Mouse (Mus musculus) forebrain, embryonic 10.5 days (tissue): Measurements from ENCODE around the gene Nol4l. TPM values are rescaled to one million over a fixed set of nuclear protein-coding genes. Genes with fewer than 3 reads are reported as not detected.

Source experiments
- DNase-seq: peaks from one replicate; pipeline ENCODE4 v3.0.0-alpha.2; 2017; ENCODE audit warnings: low spot score; ENCODE audit errors: extremely low spot score
- H3K27ac ChIP-seq: fragments of 300-500 bp; sonication (generic); 2 replicates; pipeline ENCODE4 v1.5.1; 2016; ENCODE audit warnings: mild to moderate bottlenecking
- H3K27me3 ChIP-seq: fragments of 300-500 bp; sonication (generic); 2 replicates; pipeline ENCODE4 v1.6.1; 2016; ENCODE audit warnings: mild to moderate bottlenecking; ENCODE audit not compliant: poor library complexity, severe bottlenecking
- H3K36me3 ChIP-seq: fragments of 300-500 bp; sonication (generic); replicated peaks from 2 replicates; pipeline ENCODE4 v1.6.1; 2016; ENCODE audit warnings: mild to moderate bottlenecking, moderate library complexity
- H3K4me1 ChIP-seq: fragments of 300-500 bp; sonication (generic); 2 replicates; pipeline ENCODE4 v1.6.1; 2016
- H3K4me3 ChIP-seq: fragments of 300-500 bp; sonication (generic); 2 replicates; pipeline ENCODE4 v1.5.1; 2016; ENCODE audit warnings: mild to moderate bottlenecking, moderate library complexity
- H3K9me3 ChIP-seq: fragments of 300-500 bp; sonication (generic); 2 replicates; pipeline ENCODE4 v1.6.1; 2016; ENCODE audit warnings: mild to moderate bottlenecking, moderate library complexity
- WGBS: fragments of 180-500 bp; shearing (Covaris S2); methylation state at CpG from one replicate; pipeline ENCODE4 v1.1.7; 2016; 5-methylcytosine and 5-hydroxymethylcytosine counted together
- polyA plus RNA-seq: library from polyadenylated mRNA; unstranded; fragments of >200 nt; fragmentation: Nextera tagmentation; extraction: Ambion mirVana; gene quantifications from 2 replicates; pipeline ENCODE4 v1.2.1, GENCODE M21; 2016

Gene Nol4l
- polyA plus RNA-seq, 1 experiment from 2014 or later = 12.3 TPM

DNA sequence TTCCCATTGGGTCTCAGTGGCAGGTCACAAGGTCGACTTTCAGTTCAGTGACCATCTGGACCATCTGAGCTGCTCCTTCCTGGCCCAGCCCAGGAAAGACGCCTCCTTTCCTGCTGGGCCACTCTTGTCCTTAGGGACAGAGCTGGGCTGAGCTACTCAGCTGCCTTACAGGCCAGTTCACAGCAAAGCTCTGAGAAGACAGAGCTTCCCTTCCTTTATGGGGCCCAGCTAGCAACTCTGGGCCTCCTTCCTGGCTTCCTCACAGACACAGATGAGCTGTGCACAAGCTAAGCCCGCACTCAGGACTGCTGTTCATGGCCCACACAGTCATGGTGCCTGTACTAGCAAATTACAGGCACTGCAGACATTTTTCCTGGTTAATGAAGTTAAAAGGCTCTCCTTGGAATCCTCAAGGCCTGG, 71.7 kb downstream of the Nol4l start:
- Histone ChIP-seq H3K36me3 (no peaks in the 10 kb centered on the region), H3K27me3 (0 out of 2 replicates have a peak, but pooled peaks cover 9% of the 10 kb centered on the region), H3K4me1 (peaks cover 51% of the 10 kb centered on the region), H3K27ac (peak overlapping the region; percentile 70), H3K4me3 (no peak overlapping the region), H3K9me3 (no peaks in the 10 kb centered on the region)
- no peak for DNase-seq
- 43% methylated on average over 3 of the region's 3 CpGs for WGBS

DNA sequence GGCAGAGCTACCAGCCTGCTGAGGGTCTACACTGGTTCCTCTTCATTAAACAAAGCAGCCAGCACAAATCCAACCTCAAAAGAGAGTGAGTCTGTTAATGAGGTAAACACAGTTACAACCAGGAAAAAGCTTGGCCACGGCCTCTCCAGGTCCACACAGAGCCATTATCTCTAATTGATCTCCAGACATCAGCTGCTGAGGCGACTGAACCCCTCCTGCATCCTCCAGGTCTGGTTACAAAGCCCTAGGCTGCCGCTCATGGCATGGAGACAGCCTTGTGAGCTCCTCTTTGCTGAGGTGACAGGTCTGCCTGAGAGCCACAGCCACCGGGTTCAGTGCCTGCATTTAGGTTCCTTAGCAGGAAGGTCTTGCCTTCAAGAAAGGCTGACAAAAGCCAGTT, 72.3 kb downstream of the Nol4l start:
- 18% methylated on average over 4 of the region's 4 CpGs for WGBS
- H3K4me3 ChIP-seq = no peak overlapping the region
- H3K4me1 ChIP-seq = peaks cover 51% of the 10 kb centered on the region
- H3K27me3 ChIP-seq = 0 out of 2 replicates have a peak, but pooled peaks cover 9% of the 10 kb centered on the region
- H3K27ac ChIP-seq = peak overlapping the region; percentile 70
- DNase-seq = no peak
- H3K36me3 ChIP-seq = no peaks in the 10 kb centered on the region
- no peaks in the 10 kb centered on the region for H3K9me3 ChIP-seq

DNA sequence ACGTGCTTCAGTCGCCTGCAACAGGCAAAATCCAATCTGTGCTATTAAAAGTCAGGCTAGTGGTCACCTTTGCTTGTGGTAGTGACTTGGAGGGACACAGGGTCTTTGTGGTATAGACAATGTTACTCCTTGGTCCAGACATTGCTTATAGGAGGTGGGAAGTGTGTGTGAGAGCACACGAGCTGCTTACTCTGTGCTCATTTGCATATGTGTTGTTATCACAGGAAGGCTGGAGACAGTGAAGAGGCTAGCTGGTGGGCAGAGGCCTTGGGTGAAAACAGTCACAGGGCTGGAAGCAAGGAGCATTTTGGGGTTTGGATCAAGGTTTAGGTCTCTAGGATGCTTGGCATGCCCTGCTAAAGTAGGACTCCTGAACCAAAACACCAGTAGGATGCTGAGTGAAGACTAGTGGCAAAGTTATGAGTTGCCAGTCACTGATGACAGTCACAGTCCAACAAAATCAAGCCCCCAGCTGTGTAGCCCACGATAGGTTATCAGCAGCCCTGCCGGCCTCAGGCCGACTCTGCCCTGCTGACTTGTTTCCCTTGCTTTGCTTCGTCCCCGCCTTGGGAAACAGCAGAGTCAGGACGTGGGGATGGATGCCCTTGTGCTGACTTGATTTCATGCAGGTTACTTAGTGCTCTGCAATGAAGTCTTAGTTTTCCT, 74.8 kb downstream of the Nol4l start:
- H3K4me1 ChIP-seq = peaks cover 50% of the 10 kb centered on the region
- no peak for DNase-seq
- H3K4me3 ChIP-seq = no peak overlapping the region
- no peaks in the 10 kb centered on the region for H3K9me3 ChIP-seq
- peak overlapping the region; percentile 3; the same call in 1 of the 2 replicates for H3K27ac ChIP-seq
- H3K27me3 ChIP-seq = 0 out of 2 replicates have a peak, but pooled peaks cover 9% of the 10 kb centered on the region
- 64% methylated on average over 9 of the region's 9 CpGs for WGBS
- no peaks in the 10 kb centered on the region for H3K36me3 ChIP-seq

DNA sequence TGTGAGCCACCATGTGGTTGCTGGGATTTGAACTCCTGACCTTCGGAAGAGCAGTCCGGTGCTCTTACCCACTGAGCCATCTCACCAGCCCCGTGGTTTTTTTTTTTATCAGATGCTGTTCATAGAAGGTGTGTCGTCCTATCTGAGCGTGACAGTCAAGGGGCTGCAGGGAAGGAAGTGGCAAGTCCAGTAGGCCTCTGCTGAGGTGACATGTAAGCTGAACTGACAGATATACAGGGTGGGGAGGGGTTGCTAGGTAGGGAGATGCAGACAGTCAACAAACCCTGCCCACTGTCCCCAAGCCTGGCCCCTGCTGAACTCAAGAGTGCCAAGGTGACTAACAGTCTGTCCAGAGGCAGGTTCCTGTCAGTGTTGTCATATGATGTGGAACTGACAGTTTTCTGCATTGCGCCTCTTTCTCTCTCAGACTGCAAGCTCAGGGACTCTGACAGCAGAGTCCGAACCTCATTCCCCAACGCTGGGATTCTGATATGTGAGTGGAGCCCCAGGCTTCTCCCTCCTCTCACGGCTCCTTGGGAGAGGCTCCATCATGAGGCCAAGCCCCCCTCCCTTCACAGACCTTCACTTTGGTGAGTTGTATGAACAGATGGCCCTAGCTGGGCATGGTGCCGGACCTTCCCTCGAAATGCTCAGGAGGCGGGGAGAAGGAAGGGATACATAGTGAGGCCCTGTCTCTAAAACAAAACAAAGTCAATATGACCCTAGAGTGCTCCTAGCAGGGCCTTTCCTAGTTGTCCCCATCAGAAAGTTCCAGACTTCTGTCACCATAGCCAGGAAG, 75.6 kb downstream of the Nol4l start:
- Histone ChIP-seq H3K4me3 (no peak overlapping the region), H3K27me3 (0 out of 2 replicates have a peak, but pooled peaks cover 9% of the 10 kb centered on the region), H3K9me3 (no peaks in the 10 kb centered on the region), H3K4me1 (peaks cover 52% of the 10 kb centered on the region), H3K36me3 (no peaks in the 10 kb centered on the region), H3K27ac (peak overlapping the region; percentile 3; the same call in 1 of the 2 replicates)
- DNase-seq = no peak
- WGBS = 81% methylated on average over 12 of the region's 12 CpGs

DNA sequence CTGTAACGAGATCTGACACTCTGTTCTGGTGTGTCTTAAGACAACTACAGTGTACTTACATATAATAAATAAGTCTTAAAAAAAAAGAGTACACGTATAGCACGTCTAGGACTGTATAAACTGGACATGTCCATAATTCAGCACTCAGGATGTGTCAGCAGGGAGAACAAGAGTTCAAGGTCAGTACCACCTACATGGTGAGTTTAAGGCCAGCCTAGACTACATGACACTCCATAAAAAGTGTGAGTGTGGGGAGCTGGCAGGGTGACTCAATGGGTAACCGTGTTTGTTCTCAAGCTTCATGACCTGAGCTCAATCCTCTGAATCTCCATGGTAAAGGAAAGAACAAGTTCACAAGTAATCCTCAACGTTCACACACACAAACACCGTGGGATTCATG, 81.3 kb downstream of the Nol4l start:
- no peak for DNase-seq
- no peaks in the 10 kb centered on the region for H3K36me3 ChIP-seq
- H3K9me3 ChIP-seq = no peaks in the 10 kb centered on the region
- no peak overlapping the region for H3K27ac ChIP-seq
- H3K4me1 ChIP-seq = peaks cover 40% of the 10 kb centered on the region
- no peak overlapping the region for H3K4me3 ChIP-seq
- 88% methylated on average over 6 of the region's 6 CpGs for WGBS
- H3K27me3 ChIP-seq = peaks cover 16% of the 10 kb centered on the region

- H3K36me3 ChIP-seq = no peaks in the 10 kb centered on the region
- peaks cover 48% of the 10 kb centered on the region for H3K4me1 ChIP-seq
- peaks cover 16% of the 10 kb centered on the region for H3K27me3 ChIP-seq
- H3K4me3 ChIP-seq = no peak overlapping the region
- 89% methylated on average over 3 of the region's 3 CpGs for WGBS
- DNase-seq = no peak
- no peaks in the 10 kb centered on the region for H3K9me3 ChIP-seq
- H3K27ac ChIP-seq = no peak overlapping the region
Observed at GRCm38 (mm10) chr2:153447719-153448118, 82.1 kb downstream of the Nol4l start.

- H3K4me3 ChIP-seq = peak overlapping the region; percentile 81
- 20% methylated on average over 4 of the region's 4 CpGs for WGBS
Observed at GRCm38 (mm10) chr2:153446476-153446875, 83.3 kb downstream of the Nol4l start.

GRCm38 (mm10) chr2:153446017-153446408, 83.8 kb downstream of the Nol4l start:
- peak; percentile 61 for DNase-seq
- H3K4me1 ChIP-seq = peaks cover 65% of the 10 kb centered on the region

More at GRCm38 (mm10) chr2:153446476-153446875, 83.3 kb downstream of the Nol4l start:
- H3K36me3 ChIP-seq = no peaks in the 10 kb centered on the region
- peaks cover 60% of the 10 kb centered on the region for H3K4me1 ChIP-seq
- DNase-seq = no peak
- peaks cover 16% of the 10 kb centered on the region for H3K27me3 ChIP-seq
- no peaks in the 10 kb centered on the region for H3K9me3 ChIP-seq
- no peak overlapping the region for H3K27ac ChIP-seq

GRCm38 (mm10) chr2:153445137-153446016, 84.4 kb downstream of the Nol4l start:
- Histone ChIP-seq H3K9me3 (no peaks in the 10 kb centered on the region), H3K4me1 (peaks cover 69% of the 10 kb centered on the region), H3K27me3 (peaks cover 16% of the 10 kb centered on the region), H3K27ac (peak overlapping the region; percentile 91), H3K36me3 (no peaks in the 10 kb centered on the region), H3K4me3 (peak overlapping the region; percentile 81)
- under 1% methylated on average over 59 of the region's 59 CpGs for WGBS
- DNase-seq = peak; percentile 73

More at GRCm38 (mm10) chr2:153446017-153446408, 83.8 kb downstream of the Nol4l start:
- Histone ChIP-seq H3K27me3 (peaks cover 16% of the 10 kb centered on the region), H3K9me3 (no peaks in the 10 kb centered on the region), H3K36me3 (no peaks in the 10 kb centered on the region), H3K27ac (peak overlapping the region; percentile 91), H3K4me3 (peak overlapping the region; percentile 81)
- WGBS = 0% methylated on average over 8 of the region's 8 CpGs

DNA sequence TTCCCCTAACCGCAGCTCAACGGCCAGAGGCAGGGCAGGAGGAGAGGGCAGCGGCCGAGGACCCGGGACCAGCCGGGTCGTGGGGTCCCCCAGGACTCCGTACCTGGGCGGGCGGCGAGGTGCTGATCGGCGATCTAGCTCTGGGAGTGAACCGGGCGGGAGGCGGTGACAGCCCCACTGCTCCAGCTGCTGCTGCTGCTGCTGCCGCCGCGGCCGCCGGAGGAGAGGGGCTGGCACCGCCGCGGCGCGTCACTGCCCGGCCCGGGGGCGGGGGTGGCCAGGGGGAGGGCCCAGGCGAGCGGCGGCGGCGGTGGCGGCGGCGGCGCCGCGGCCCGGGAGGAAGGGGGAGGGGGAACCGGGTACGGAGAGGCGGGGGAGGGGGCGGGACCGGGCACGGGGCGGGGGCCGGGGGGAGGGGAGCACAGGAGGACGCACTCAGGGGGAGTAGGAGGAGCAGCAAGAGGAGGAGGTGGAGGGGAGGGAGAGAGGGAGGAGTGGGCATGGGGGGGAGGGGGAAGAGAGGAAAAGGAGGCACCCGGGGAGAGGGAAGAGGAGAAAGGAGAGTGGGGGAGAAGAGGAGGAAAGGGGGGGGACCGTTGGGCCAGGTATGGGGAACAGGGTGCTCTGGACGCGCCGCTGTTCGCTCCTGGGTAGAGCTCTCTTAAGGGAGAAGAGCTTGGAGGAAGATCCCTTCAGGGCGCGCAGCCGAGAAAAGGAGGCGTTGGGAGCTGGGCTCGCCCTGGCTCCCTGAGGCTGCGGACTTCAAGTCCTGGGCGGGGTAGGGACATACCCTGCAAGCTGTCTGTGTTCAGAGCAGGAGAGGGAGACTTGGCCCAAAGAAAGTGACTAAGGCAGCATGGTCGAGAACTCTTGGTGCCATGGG, 85.3 kb downstream of the Nol4l start:
- Histone ChIP-seq H3K9me3 (no peaks in the 10 kb centered on the region), H3K4me3 (peak overlapping the region; percentile 81), H3K4me1 (peaks cover 69% of the 10 kb centered on the region), H3K27me3 (peaks cover 16% of the 10 kb centered on the region), H3K27ac (peak overlapping the region; percentile 91), H3K36me3 (no peaks in the 10 kb centered on the region)
- WGBS = 0% methylated on average over 28 of the region's 64 CpGs
- DNase-seq = peak; percentile 79

DNA sequence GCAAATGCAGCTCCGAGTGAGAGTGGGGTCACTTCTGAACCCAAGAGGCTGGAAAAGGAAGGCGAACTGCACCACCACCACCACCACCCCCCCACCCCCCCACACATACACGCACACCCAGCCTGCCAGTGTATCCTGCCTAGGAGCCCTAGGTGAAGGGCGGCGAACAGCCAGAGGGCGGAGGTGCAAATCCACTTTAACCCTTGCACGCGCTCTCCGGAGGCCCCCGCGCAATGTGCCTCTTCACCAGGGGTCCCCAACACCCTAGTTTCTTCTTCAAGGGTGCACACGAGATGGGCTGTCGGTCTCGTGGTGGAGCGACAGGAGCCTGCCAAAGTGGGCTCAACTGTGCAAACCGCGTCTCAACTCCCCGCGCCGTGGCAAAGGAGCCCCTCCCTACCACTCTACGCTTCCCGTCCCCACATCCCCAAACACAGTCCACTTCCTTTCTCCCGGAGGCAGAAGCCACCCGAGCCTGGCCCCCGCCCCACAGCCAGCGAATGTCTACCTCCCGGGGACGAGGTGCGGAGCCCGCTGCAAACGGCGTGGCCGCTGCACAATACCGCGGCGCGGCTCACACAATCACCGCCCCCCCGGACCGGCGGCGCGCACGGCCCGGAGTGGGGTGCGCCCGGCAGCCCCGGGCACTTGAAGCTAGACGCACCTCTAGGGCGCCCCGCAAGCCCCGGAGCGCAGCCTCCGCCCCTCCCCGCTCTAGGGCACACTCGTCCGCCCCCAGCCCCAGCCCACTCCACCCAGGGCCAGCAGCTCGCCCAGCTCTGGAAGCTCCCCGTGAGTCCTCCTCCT, 86.1 kb downstream of the Nol4l start:
- DNase-seq = peak; percentile 51
- peaks cover 69% of the 10 kb centered on the region for H3K4me1 ChIP-seq
- WGBS = under 1% methylated on average over 59 of the region's 59 CpGs

More for the DNA sequence above, 86.1 kb downstream of the Nol4l start:
- Histone ChIP-seq H3K9me3 (no peaks in the 10 kb centered on the region), H3K27me3 (peaks cover 16% of the 10 kb centered on the region), H3K27ac (peak overlapping the region; percentile 91), H3K4me3 (peak overlapping the region; percentile 81), H3K36me3 (no peaks in the 10 kb centered on the region)
